Mouse (Mus musculus) G1E (cell line): Measurements from ENCODE around the gene P4hb. TPM values are rescaled to one million over a fixed set of nuclear protein-coding genes. Genes with fewer than 3 reads are reported as not detected.

Source experiments
- ATAC-seq: 2 replicates; pipeline ENCODE4 v1.8.0; 2016; ENCODE audit warnings: mild to moderate bottlenecking; ENCODE audit not compliant: insufficient number of reproducible peaks, poor library complexity, low FRiP score, severe bottlenecking; ENCODE audit errors: extremely low read depth
- DNase-seq: peaks from one replicate; pipeline ENCODE4 v3.0.0; 2012; ENCODE audit warnings: low spot score
- H3K27me3 ChIP-seq: 2 replicates; pipeline ENCODE4 v1.6.1; 2012; ENCODE audit warnings: mild to moderate bottlenecking, low read length, inconsistent platforms; ENCODE audit not compliant: insufficient read depth
- H3K36me3 ChIP-seq: replicated peaks from 2 replicates; pipeline ENCODE3; 2012; ENCODE audit warnings: mild to moderate bottlenecking, inconsistent platforms
- H3K4me1 ChIP-seq: 2 replicates; pipeline ENCODE4 v1.6.1; 2012; ENCODE audit warnings: low read depth, low read length, inconsistent platforms, mixed read lengths; ENCODE audit not compliant: insufficient read depth
- H3K4me3 ChIP-seq: 2 replicates; pipeline ENCODE4 v1.5.1; 2012; ENCODE audit warnings: low read depth, mild to moderate bottlenecking, inconsistent platforms, low read length, moderate library complexity, mixed read lengths
- H3K9me3 ChIP-seq: replicated peaks from 2 replicates; pipeline ENCODE4 v1.6.1; 2012; ENCODE audit warnings: inconsistent platforms
- CTCF ChIP-seq: IDR thresholded peaks from 2 replicates; pipeline ENCODE4 v1.5.1; 2012; ENCODE audit warnings: low read depth, low read length, inconsistent platforms, mixed read lengths
- GATA1 ChIP-seq: IDR thresholded peaks from 2 replicates; pipeline ENCODE4 v1.6.1; 2012; ENCODE audit warnings: borderline replicate concordance, low read length, inconsistent platforms, mixed read lengths
- GATA2 ChIP-seq: IDR thresholded peaks from 2 replicates; pipeline ENCODE4 v1.6.1; 2012; ENCODE audit warnings: low read depth, low read length, inconsistent platforms, borderline replicate concordance
- POLR2AphosphoS5 ChIP-seq: IDR thresholded peaks from 2 replicates; pipeline ENCODE4 v1.6.1; 2012; ENCODE audit warnings: low read depth, low read length, inconsistent platforms; ENCODE audit not compliant: insufficient replicate concordance
- TAL1 ChIP-seq: conservative IDR thresholded peaks from 2 replicates; pipeline ENCODE4 v1.6.1; 2012; ENCODE audit warnings: low read depth, low read length, inconsistent platforms, mixed read lengths
- polyA plus RNA-seq: library from polyadenylated mRNA; stranded (reverse); fragments of >175 nt; gene quantifications from 2 replicates; pipeline ENCODE4 v1.2.3, GENCODE M21; 2012
- total RNA-seq, 2 experiments: library from RNA; stranded (forward) in 1 of 2; stranded (reverse) in 1 of 2; fragments of 200-1000 nt in 1 of 2; fragments of >200 nt in 1 of 2; fragmentation: Nextera tagmentation in 1 of 2; gene quantifications; 2 replicates each; pipeline ENCODE4 v1.2.3; 2014 to 2017

The P4hb gene
- total and polyA plus RNA-seq, 3 experiments: 289 to 516 (median 414) TPM

GRCm38 (mm10) chr11:120574278-120574600, 1.2 kb upstream of the P4hb start:
- no peak for TF ChIP-seq GATA2
- no peak for TF ChIP-seq GATA1
- TF ChIP-seq POLR2AphosphoS5: no peak
- no peak for TF ChIP-seq CTCF
- no peak for TF ChIP-seq TAL1
- peaks cover 63% of the 10 kb centered on the region for H3K36me3 ChIP-seq
- no peaks in the 10 kb centered on the region for H3K9me3 ChIP-seq
- ATAC-seq: no peak
- H3K27me3 ChIP-seq: no peaks in the 10 kb centered on the region
- H3K4me1 ChIP-seq: peaks cover 68% of the 10 kb centered on the region
- DNase-seq: no peak
- H3K4me3 ChIP-seq: peak overlapping the region; percentile 97

- Histone ChIP-seq H3K27me3 (no peaks in the 10 kb centered on the region), H3K36me3 (peaks cover 63% of the 10 kb centered on the region), H3K4me3 (peak overlapping the region; percentile 97), H3K4me1 (peaks cover 65% of the 10 kb centered on the region), H3K9me3 (no peaks in the 10 kb centered on the region)
- DNase-seq (no peak), ATAC-seq (no peak)
- TF ChIP-seq GATA2: no peak
- TF ChIP-seq POLR2AphosphoS5: no peak; the same call in 1 of the 2 replicates
- TF ChIP-seq GATA1: no peak
- no peak for TF ChIP-seq TAL1
- TF ChIP-seq CTCF: no peak
These were observed 678 bp upstream of the P4hb start for GRCm38 (mm10) chr11:120573585-120574277.

GRCm38 (mm10) chr11:120572417-120572751, 669 bp downstream of the P4hb start:
- Histone ChIP-seq H3K9me3 (no peaks in the 10 kb centered on the region), H3K27me3 (no peaks in the 10 kb centered on the region), H3K36me3 (peaks cover 63% of the 10 kb centered on the region), H3K4me3 (peak overlapping the region; percentile 97), H3K4me1 (peaks cover 65% of the 10 kb centered on the region)
- DNase-seq (no peak), ATAC-seq (no peak)
- no peak for TF ChIP-seq GATA1

- H3K36me3 ChIP-seq: peaks cover 63% of the 10 kb centered on the region
- no peaks in the 10 kb centered on the region for H3K9me3 ChIP-seq
- peaks cover 65% of the 10 kb centered on the region for H3K4me1 ChIP-seq
- peak overlapping the region; percentile 97 for H3K4me3 ChIP-seq
- no peak for TF ChIP-seq POLR2AphosphoS5
- no peak for TF ChIP-seq CTCF
- TF ChIP-seq TAL1: no peak
- no peak for TF ChIP-seq GATA1
- ATAC-seq (no peak), DNase-seq (no peak)
- H3K27me3 ChIP-seq: no peaks in the 10 kb centered on the region
These were observed 1.2 kb downstream of the P4hb start for GRCm38 (mm10) chr11:120571754-120572416.

- Histone ChIP-seq H3K4me1 (peaks cover 65% of the 10 kb centered on the region), H3K27me3 (no peaks in the 10 kb centered on the region), H3K4me3 (peak overlapping the region; percentile 97), H3K9me3 (no peaks in the 10 kb centered on the region), H3K36me3 (peaks cover 63% of the 10 kb centered on the region)
- TF ChIP-seq POLR2AphosphoS5 (no peak), TAL1 (no peak), GATA2 (no peak), CTCF (no peak), GATA1 (no peak)
- ATAC-seq (no peak), DNase-seq (no peak)
These were observed 1.9 kb downstream of the P4hb start for GRCm38 (mm10) chr11:120571122-120571521.

GRCm38 (mm10) chr11:120568324-120568723, 4.7 kb downstream of the P4hb start:
- Histone ChIP-seq H3K36me3 (peaks cover 81% of the 10 kb centered on the region), H3K4me1 (peaks cover 67% of the 10 kb centered on the region)
- no peak for DNase-seq

More at GRCm38 (mm10) chr11:120568324-120568723, 4.7 kb downstream of the P4hb start:
- no peak for TF ChIP-seq GATA1
- no peak for TF ChIP-seq CTCF
- TF ChIP-seq POLR2AphosphoS5: no peak
- TF ChIP-seq TAL1: no peak
- TF ChIP-seq GATA2: no peak
- Histone ChIP-seq H3K4me3 (no peak overlapping the region), H3K9me3 (no peaks in the 10 kb centered on the region), H3K27me3 (no peaks in the 10 kb centered on the region)
- no peak for ATAC-seq
